Mouse (Mus musculus) olfactory bulb, adult 2 months (tissue): Measurements from ENCODE around the gene Arhgap10. TPM values are rescaled to one million over a fixed set of nuclear protein-coding genes. Genes with fewer than 3 reads are reported as not detected.
"Not testable (repeated sequence)": the region's sequence is repeated elsewhere in the genome, so short reads cannot be mapped to it uniquely, and the experiment has no call there.

Experiments
- H3K27ac ChIP-seq: fragments of 200-500 bp; 2 replicates; pipeline ENCODE4 v1.5.1; 2012; ENCODE audit warnings: low read depth, low read length; ENCODE audit not compliant: insufficient read depth
- H3K4me1 ChIP-seq: fragments of 200-500 bp; 2 replicates; pipeline ENCODE4 v1.6.1; 2012; ENCODE audit warnings: low read length; ENCODE audit not compliant: control insufficient read depth, insufficient read depth
- H3K4me3 ChIP-seq: fragments of 200-500 bp; 2 replicates; pipeline ENCODE4 v1.5.1; 2012; ENCODE audit warnings: mild to moderate bottlenecking, low read depth, low read length, moderate library complexity; ENCODE audit not compliant: insufficient read depth
- CTCF ChIP-seq: fragments of 200-500 bp; IDR thresholded peaks from 2 replicates; pipeline ENCODE4 v1.5.1; 2012; ENCODE audit warnings: low read depth, mild to moderate bottlenecking, low read length, moderate library complexity; ENCODE audit not compliant: insufficient read depth
- POLR2A ChIP-seq: fragments of 200-500 bp; IDR thresholded peaks from 2 replicates; pipeline ENCODE4 v1.6.1; 2012; ENCODE audit warnings: mild to moderate bottlenecking, low read depth, low read length, moderate library complexity; ENCODE audit not compliant: insufficient read depth
- WGBS: fragments of 180-500 bp; shearing (Covaris S2); methylation state at CpG from one replicate; pipeline ENCODE4 v1.1.7; 2018; 5-methylcytosine and 5-hydroxymethylcytosine counted together
- polyA plus RNA-seq: library from polyadenylated mRNA; stranded (reverse); fragments of >200 nt; gene quantifications from 2 replicates; pipeline ENCODE4 v1.2.4, GENCODE M21; 2012; ENCODE audit warnings: low replicate concordance; ENCODE audit not compliant: missing spikeins, insufficient read depth, insufficient read length

Gene Arhgap10
- polyA plus RNA-seq, 1 experiment = not detected

DNA sequence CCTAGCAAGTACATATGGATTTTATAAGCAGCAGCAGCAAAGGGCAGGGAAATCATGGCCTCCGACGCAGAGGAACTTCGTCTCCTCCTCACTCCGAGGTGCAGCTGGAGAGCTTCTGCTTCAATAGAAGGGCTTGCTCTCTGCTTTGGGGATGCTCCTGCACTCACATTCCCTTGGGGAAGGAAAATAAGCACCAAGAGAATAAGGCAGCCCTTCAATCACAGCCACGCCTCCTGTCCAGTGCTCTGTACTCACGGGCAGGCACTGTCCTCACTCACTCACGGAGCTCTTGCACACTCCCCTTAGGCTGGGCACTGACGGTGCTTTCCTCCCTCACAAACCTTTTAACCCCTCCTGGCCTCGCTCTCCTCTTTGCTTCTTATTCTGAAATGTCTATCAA lies 176.4 kb downstream of the Arhgap10 start:
- Histone ChIP-seq H3K27ac (no peak overlapping the region), H3K4me3 (no peak overlapping the region), H3K4me1 (peaks cover 6% of the 10 kb centered on the region; the same call in 1 of the 2 replicates)
- whole genome bisulfite sequencing = 51% methylated on average over 9 of the region's 9 CpGs
- no peak for TF ChIP-seq CTCF
- no peak for TF ChIP-seq POLR2A

DNA sequence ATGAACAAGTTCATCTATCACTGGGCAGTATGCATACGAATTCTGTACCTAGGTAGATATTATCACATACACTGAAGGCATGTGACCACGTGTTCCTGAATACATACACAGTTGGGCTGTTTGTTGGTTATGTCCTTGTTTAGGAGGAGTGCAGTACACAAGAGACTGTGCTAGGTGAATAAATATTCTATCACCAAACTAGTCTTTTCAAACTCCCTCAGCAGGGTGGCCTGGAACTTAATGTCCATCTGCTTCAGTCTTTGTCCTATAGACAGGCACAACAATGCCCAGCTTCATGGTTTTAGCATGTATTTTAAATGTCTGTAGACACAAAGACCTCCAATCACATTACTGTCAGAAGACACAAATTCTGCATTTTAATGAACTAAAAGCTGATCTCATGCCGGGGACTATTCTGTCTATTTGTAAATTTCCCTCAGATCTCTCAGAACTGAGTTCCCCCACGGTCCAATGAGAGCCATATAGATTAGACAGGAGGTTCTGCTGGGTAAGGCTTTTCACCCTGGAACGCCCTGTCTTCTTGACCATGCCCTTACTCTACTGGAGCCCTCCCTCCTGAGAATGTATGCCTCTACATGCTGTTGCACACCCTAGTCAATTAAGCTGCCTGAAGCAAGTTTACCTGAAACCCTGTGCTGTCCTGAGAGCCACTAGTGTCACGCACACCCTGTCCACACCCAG lies 177.6 kb downstream of the Arhgap10 start:
- Histone ChIP-seq H3K27ac (no peak overlapping the region; the same call in 1 of the 2 replicates), H3K4me1 (peaks cover 6% of the 10 kb centered on the region; the same call in 1 of the 2 replicates), H3K4me3 (no peak overlapping the region)
- TF ChIP-seq POLR2A (no peak), CTCF (no peak)
- 71% methylated on average over 6 of the region's 6 CpGs for WGBS

DNA sequence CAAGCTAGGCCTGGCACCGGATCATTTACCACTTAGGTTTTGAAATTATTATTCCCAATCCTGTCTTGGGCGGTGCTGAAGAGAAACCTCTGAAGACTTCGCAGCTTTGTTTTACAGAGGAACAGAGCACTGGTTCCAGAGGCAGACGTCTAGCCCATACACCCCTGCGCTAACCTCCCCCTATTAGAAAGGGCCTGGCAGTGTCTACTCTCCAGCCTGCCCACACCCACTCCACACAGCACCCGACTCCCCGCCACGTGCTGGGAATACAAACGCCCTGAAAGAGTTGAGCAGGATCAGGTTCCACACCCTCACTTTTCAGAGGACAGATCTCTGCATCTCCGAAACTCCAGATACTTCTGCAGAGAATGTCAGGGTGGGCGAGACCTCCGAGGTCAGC lies 180.5 kb downstream of the Arhgap10 start:
- TF ChIP-seq POLR2A (no peak), CTCF (no peak)
- Histone ChIP-seq H3K4me3 (no peak overlapping the region), H3K4me1 (peaks cover 6% of the 10 kb centered on the region; the same call in 1 of the 2 replicates), H3K27ac (no peak overlapping the region)
- WGBS = 71% methylated on average over 12 of the region's 12 CpGs

DNA sequence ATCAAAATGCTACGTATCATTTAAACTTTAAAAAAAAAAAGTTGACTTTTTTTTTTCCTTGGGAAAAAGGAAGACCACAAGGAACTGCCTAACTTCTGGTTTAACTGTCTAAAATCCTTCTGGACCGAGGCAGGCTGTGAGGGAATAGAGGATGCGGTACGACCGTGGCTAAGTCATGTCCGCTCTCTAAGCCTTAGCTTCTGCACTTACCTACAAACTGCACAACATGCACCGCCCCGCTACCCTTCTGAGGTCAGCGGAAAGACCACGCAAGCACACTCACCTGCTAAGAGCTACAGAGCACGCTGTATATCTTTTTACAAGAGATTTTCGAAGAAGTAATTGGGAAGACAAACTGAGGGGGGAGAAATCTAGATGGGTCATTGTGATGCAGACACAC lies 186.6 kb downstream of the Arhgap10 start:
- TF ChIP-seq CTCF = no peak
- no peak for TF ChIP-seq POLR2A
- Histone ChIP-seq H3K4me3 (no peak overlapping the region), H3K27ac (no peak overlapping the region), H3K4me1 (no peaks in the 10 kb centered on the region)
- 95% methylated on average over 12 of the region's 12 CpGs for WGBS

DNA sequence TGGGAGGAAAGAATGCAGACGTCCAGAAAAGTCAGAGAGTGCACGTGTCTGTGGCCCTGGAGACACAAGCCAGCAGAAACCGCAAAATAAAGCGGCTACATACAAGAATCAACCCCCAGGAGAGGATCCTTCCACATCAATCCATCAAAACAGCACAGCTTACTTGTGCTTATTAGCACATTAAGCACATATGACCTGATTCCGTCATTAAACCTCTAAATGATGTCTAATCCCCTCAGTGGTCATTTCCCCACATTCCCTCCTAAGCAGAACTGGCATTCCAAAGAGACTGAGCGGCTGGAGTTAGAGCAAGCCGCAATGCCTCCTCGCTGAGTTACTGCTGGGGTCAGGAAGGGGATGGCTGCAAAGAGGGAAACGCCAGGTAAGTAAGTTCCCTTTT lies 187.4 kb downstream of the Arhgap10 start:
- H3K27ac ChIP-seq = no peak overlapping the region
- TF ChIP-seq CTCF = no peak
- no peak for TF ChIP-seq POLR2A
- WGBS = 86% methylated on average over 9 of the region's 9 CpGs
- no peak overlapping the region for H3K4me3 ChIP-seq
- H3K4me1 ChIP-seq = no peaks in the 10 kb centered on the region

DNA sequence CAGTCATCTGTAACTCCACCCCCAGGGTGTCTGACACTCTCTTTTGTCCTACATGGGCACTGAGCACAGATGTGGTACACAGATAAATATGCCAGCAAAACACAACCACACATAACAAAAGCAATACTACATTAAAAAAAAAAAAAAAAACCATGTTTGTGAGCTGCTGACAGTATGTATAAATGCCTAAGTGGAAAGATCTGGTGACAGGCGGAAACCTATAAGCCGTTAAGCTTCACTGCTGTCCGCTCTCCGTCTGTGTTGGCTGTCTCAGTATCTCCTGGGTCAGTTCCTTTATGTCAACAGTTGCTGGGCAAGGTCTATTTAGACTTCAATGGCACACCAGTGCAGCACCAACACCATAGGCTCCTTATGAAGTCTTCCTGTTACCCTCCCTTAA lies 188.0 kb downstream of the Arhgap10 start:
- H3K4me3 ChIP-seq = no peak overlapping the region
- 95% methylated on average over 4 of the region's 4 CpGs for WGBS
- H3K4me1 ChIP-seq = no peaks in the 10 kb centered on the region
- no peak for TF ChIP-seq POLR2A
- no peak for TF ChIP-seq CTCF
- H3K27ac ChIP-seq = no peak overlapping the region

DNA sequence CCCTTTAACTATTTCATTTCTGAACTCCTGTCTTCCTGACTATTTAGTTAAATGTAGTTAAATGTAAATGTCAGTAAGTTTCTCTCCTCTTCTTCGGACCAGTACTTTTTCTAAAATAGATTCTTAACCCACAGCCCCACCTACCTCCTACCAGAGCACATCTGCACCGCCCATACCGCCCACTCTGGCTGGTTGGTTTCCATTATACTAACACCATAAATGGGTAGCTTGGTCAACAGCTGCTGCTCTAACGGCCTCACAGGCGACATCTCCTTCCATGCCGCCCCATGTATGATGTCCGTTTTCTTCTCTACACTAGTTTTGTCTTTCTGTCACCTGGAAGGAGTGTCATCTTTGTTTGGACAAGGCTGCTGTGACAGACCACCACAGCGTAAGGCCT lies 189.3 kb downstream of the Arhgap10 start:
- no peak overlapping the region for H3K27ac ChIP-seq
- no peak overlapping the region for H3K4me3 ChIP-seq
- TF ChIP-seq POLR2A (no peak), CTCF (no peak)
- no peaks in the 10 kb centered on the region for H3K4me1 ChIP-seq
- WGBS = 82% methylated on average over 8 of the region's 8 CpGs

DNA sequence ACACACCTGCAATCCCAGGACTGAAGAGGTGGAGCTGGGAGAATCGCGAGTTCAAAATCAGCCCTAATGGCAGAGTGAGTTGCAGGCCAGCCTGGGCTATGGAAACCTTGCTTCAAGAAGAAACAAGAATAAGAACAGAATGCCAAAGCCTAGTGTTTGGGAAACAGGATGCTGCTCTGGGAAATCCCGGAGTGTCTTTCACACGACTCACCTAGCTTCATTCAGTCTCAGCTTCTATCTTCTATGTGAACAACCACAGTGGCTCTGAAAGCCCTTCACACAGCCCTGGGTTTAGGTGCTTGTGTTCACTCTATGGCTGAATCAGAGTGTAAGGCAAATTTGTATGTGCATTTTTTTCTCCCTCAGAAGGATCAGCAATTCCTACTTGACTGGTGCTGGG lies 190.4 kb downstream of the Arhgap10 start:
- WGBS = 83% methylated on average over 4 of the region's 4 CpGs
- TF ChIP-seq POLR2A = no peak
- no peak for TF ChIP-seq CTCF
- Histone ChIP-seq H3K4me1 (no peaks in the 10 kb centered on the region), H3K4me3 (no peak overlapping the region), H3K27ac (no peak overlapping the region)

DNA sequence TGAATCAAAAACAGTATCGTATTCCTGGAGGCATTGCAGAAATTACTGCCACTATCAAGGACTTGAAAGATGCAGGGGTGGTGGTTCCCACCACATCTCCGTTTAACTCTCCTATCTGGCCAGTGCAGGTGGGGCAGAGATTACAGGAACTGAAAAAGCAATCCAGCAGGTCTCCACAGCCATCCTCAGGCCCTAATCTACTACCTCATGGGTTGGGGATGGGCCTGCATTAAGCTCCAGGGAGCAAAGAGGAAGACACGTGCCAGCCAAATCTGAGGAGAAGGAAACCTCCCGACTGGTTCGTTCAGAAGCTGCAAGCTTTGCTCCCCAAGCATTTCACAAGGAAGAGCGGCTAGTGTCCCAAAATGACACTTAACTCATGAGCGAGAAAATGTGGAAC lies 195.0 kb downstream of the Arhgap10 start:
- WGBS = 89% methylated on average over 7 of the region's 7 CpGs
- not testable (repeated sequence) for H3K27ac ChIP-seq, H3K4me1 ChIP-seq, H3K4me3 ChIP-seq

DNA sequence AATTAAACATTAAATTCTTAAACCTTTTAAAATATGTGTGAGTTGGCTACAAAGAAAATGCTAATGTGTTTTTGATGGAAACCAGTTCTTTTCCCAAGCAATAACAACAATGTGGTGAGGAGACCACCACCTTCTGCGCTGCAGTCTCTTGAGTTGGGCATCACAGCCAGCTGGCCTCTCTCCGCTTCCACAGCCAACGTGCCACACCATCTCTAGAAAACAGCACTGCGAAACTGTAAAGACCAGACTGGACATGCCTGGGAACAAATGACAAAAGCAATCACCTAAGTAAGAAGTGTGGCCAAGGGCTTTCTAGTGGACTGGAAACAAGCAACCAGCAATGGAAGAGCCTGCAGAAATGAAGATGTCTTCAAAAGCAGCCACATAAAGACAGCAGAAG lies 195.9 kb downstream of the Arhgap10 start:
- no peak overlapping the region for H3K4me3 ChIP-seq
- whole genome bisulfite sequencing = over 99% methylated on average over 4 of the region's 4 CpGs
- H3K27ac ChIP-seq = no peak overlapping the region
- no peaks in the 10 kb centered on the region for H3K4me1 ChIP-seq
- TF ChIP-seq CTCF (no peak), POLR2A (no peak)
